Mouse (Mus musculus) heart, adult 2 months (tissue): ENCODE measurements at regions not wholly inside any gene's neighbourhood (a gene's known extent, or its start where the extent isn't known, plus 50 kb on each side); places are given as distances from the start of the nearest gene placed in this dataset.

Source experiments
- DNase-seq, 2 experiments: peaks; one replicate each; pipeline ENCODE4 v3.0.0; 2021
- H3K27ac ChIP-seq: fragments of 200-600 bp; 2 replicates; pipeline ENCODE4 v1.8.1; 2022
- H3K27me3 ChIP-seq: fragments of 200-500 bp; 2 replicates; pipeline ENCODE4 v1.6.1; 2012; ENCODE audit warnings: mild to moderate bottlenecking, low read length, inconsistent platforms, mixed read lengths; ENCODE audit not compliant: control insufficient read depth, insufficient read depth
- H3K36me3 ChIP-seq: fragments of 200-500 bp; 2 replicates; pipeline ENCODE4 v1.6.1; 2012; ENCODE audit warnings: low read length, inconsistent platforms; ENCODE audit not compliant: control insufficient read depth, insufficient read depth
- H3K4me1 ChIP-seq: fragments of 200-500 bp; 2 replicates; pipeline ENCODE4 v1.6.1; 2011; ENCODE audit warnings: low read length; ENCODE audit not compliant: control insufficient read depth, insufficient read depth
- H3K4me3 ChIP-seq: fragments of 200-600 bp; 2 replicates; pipeline ENCODE4 v1.8.1; 2022
- H3K79me2 ChIP-seq: fragments of 200-500 bp; replicated peaks from 2 replicates; pipeline ENCODE4 v1.6.1; 2012; ENCODE audit warnings: mild to moderate bottlenecking, inconsistent platforms, low read length, moderate library complexity, mixed read lengths; ENCODE audit not compliant: control insufficient read depth, insufficient read depth
- H3K9ac ChIP-seq: fragments of 200-500 bp; 2 replicates; pipeline ENCODE4 v1.6.1; 2012; ENCODE audit warnings: low read depth, mild to moderate bottlenecking, control low read depth, inconsistent platforms, low read length, mixed read lengths
- CTCF ChIP-seq: fragments of 200-600 bp; IDR thresholded peaks from 2 replicates; pipeline ENCODE4 v1.8.1; 2022; ENCODE audit warnings: antibody characterized with exemption, mild to moderate bottlenecking, moderate library complexity
- EP300 ChIP-seq: fragments of 200-500 bp; IDR thresholded peaks from 2 replicates; pipeline ENCODE4 v1.6.1; 2011; ENCODE audit warnings: low read depth, low read length, control low read depth; ENCODE audit not compliant: insufficient read depth
- POLR2A ChIP-seq: fragments of 200-500 bp; IDR thresholded peaks from 2 replicates; pipeline ENCODE4 v1.6.1; 2011; ENCODE audit warnings: mild to moderate bottlenecking, low read depth, low read length, control low read depth; ENCODE audit not compliant: insufficient read depth
- WGBS: fragments of 180-500 bp; shearing (Covaris S2); methylation state at CpG from one replicate; pipeline ENCODE4 v1.1.7; 2018; 5-methylcytosine and 5-hydroxymethylcytosine counted together
- intact Hi-C: fragments of 180-260 bp; cut with DNase I; formaldehyde crosslinking; loops from one replicate; pipeline ENCODE4 v1.15.1; 2025

GRCm38 (mm10) chr19:26977887-26978639 is 92.4 kb downstream of the Gm815 start:
- no peak overlapping the region for H3K9ac ChIP-seq
- DNase-seq, result no peak
- no peak overlapping the region for H3K4me3 ChIP-seq
- TF ChIP-seq EP300 (no peak), CTCF (no peak), POLR2A (no peak)
- no peaks in the 10 kb centered on the region for H3K4me1 ChIP-seq
- intact Hi-C loops, result no loop called here
- no peak overlapping the region for H3K27ac ChIP-seq
- 75% methylated on average over 14 of the region's 14 CpGs for WGBS
- no peaks in the 10 kb centered on the region for H3K79me2 ChIP-seq
- H3K36me3 ChIP-seq, result no peaks in the 10 kb centered on the region
- no peaks in the 10 kb centered on the region for H3K27me3 ChIP-seq

GRCm38 (mm10) chr19:26978640-26979007 is 92.9 kb downstream of the Gm815 start:
- DNase-seq, result no peak
- no peaks in the 10 kb centered on the region for H3K79me2 ChIP-seq
- 76% methylated on average over 3 of the region's 3 CpGs for WGBS
- H3K9ac ChIP-seq, result no peak overlapping the region
- no peak overlapping the region for H3K4me3 ChIP-seq
- H3K27ac ChIP-seq, result no peak overlapping the region
- no peaks in the 10 kb centered on the region for H3K4me1 ChIP-seq
- no peaks in the 10 kb centered on the region for H3K27me3 ChIP-seq
- H3K36me3 ChIP-seq, result no peaks in the 10 kb centered on the region
- intact Hi-C loops, result no loop called here
- TF ChIP-seq CTCF (no peak), POLR2A (no peak), EP300 (no peak)

- Histone ChIP-seq H3K27me3 (no peaks in the 10 kb centered on the region), H3K4me3 (no peak overlapping the region), H3K36me3 (no peaks in the 10 kb centered on the region), H3K9ac (no peak overlapping the region), H3K27ac (no peak overlapping the region), H3K4me1 (no peaks in the 10 kb centered on the region), H3K79me2 (no peaks in the 10 kb centered on the region)
- intact Hi-C loops, result no loop called here
- no peak for DNase-seq
- WGBS, result 82% methylated on average over 2 of the region's 2 CpGs
- TF ChIP-seq CTCF, result no peak
- TF ChIP-seq EP300, result no peak
- TF ChIP-seq POLR2A, result no peak
These were observed 93.6 kb downstream of the Gm815 start for GRCm38 (mm10) chr19:26979322-26979721.

GRCm38 (mm10) chr19:26986672-26987071 is 101.0 kb downstream of the Gm815 start:
- TF ChIP-seq POLR2A (no peak), CTCF (no peak), EP300 (no peak)
- WGBS, result 69% methylated on average over 1 of the region's 1 CpGs
- no peak overlapping the region for H3K4me3 ChIP-seq
- H3K4me1 ChIP-seq, result peaks cover 1% of the 10 kb centered on the region
- H3K36me3 ChIP-seq, result no peaks in the 10 kb centered on the region
- no peak overlapping the region for H3K9ac ChIP-seq
- no peaks in the 10 kb centered on the region for H3K27me3 ChIP-seq
- intact Hi-C loops, result no loop called here
- H3K27ac ChIP-seq, result no peak overlapping the region
- H3K79me2 ChIP-seq, result no peaks in the 10 kb centered on the region
- DNase-seq, result no peak

- no peak overlapping the region for H3K4me3 ChIP-seq
- intact Hi-C loops, result no loop called here
- H3K36me3 ChIP-seq, result no peaks in the 10 kb centered on the region
- H3K4me1 ChIP-seq, result peaks cover 1% of the 10 kb centered on the region
- 16% methylated on average over 3 of the region's 3 CpGs for WGBS
- H3K27me3 ChIP-seq, result no peaks in the 10 kb centered on the region
- H3K27ac ChIP-seq, result no peak overlapping the region
- no peak overlapping the region for H3K9ac ChIP-seq
- no peak for TF ChIP-seq CTCF
- no peak for TF ChIP-seq EP300
- no peak for TF ChIP-seq POLR2A
- no peak for DNase-seq
- H3K79me2 ChIP-seq, result no peaks in the 10 kb centered on the region
These were observed 101.5 kb downstream of the Gm815 start for GRCm38 (mm10) chr19:26987197-26987596.

GRCm38 (mm10) chr19:26987909-26988456 is 102.3 kb downstream of the Gm815 start:
- H3K27ac ChIP-seq, result no peak overlapping the region
- intact Hi-C loops, result no loop called here
- 76% methylated on average over 6 of the region's 6 CpGs for WGBS

More at GRCm38 (mm10) chr19:26987909-26988456, 102.3 kb downstream of the Gm815 start:
- H3K27me3 ChIP-seq, result no peaks in the 10 kb centered on the region
- H3K4me3 ChIP-seq, result no peak overlapping the region
- no peak overlapping the region for H3K9ac ChIP-seq
- peaks cover 1% of the 10 kb centered on the region for H3K4me1 ChIP-seq
- no peak for TF ChIP-seq CTCF
- TF ChIP-seq POLR2A, result no peak
- no peak for TF ChIP-seq EP300
- DNase-seq, result no peak
- H3K79me2 ChIP-seq, result no peaks in the 10 kb centered on the region
- H3K36me3 ChIP-seq, result no peaks in the 10 kb centered on the region
